Mouse (Mus musculus): ENCODE measurements around the gene Fkbp9. TPM values are rescaled to one million over a fixed set of nuclear protein-coding genes. Genes with fewer than 3 reads are reported as not detected.

The Fkbp9 gene
- total RNA-seq, 2 experiments from 2014 or later = 0.68 to 2.9 TPM

GRCm38 (mm10) chr6:56923726-56924707 is 92.2 kb downstream of the Fkbp9 start, which contains the start of the genes Nt5c3 and Vmn1r4:
TSS of gene Nt5c3 (minus strand) at chr6:56923932.
TSS of gene Vmn1r4 (plus strand) at chr6:56924015.
- peak; percentile 84 for ATAC-seq (replicated peaks; ENCODE audit: low FRiP score, poor library complexity, severe bottlenecking)

Other genes starting within 250 kb of the Fkbp9 start
- 22.2 and 47.6 TPM in 2 replicates for gene Lsm5, start 127.3 kb upstream of the Fkbp9 start, total RNA-seq (2015; ENCODE audit: low replicate concordance)
- 21.9 and 98.5 TPM in 2 replicates for gene Lsm5, start 127.3 kb upstream of the Fkbp9 start, total RNA-seq (2017; ENCODE audit: low replicate concordance)
- 8.8 and 10.5 TPM in 2 replicates for gene Avl9, start 117.2 kb upstream of the Fkbp9 start, total RNA-seq (2015; ENCODE audit: low replicate concordance)
- 9.8 and 16.7 TPM in 2 replicates for gene Avl9, start 117.2 kb upstream of the Fkbp9 start, total RNA-seq (2017; ENCODE audit: low replicate concordance)
- gene Kbtbd2, start 34.2 kb upstream of the Fkbp9 start, total RNA-seq (2015; ENCODE audit: low replicate concordance) = 42.5 and 44.9 TPM in 2 replicates
- gene Kbtbd2, start 34.2 kb upstream of the Fkbp9 start, total RNA-seq (2017; ENCODE audit: low replicate concordance) = 45.8 and 67.0 TPM in 2 replicates
- gene Nt5c3, start 91.9 kb downstream of the Fkbp9 start, total RNA-seq (2015; ENCODE audit: low replicate concordance) = 371 and 463 TPM in 2 replicates
- 280 and 388 TPM in 2 replicates for gene Nt5c3, start 91.9 kb downstream of the Fkbp9 start, total RNA-seq (2017; ENCODE audit: low replicate concordance)
- gene Vmn1r4, start 92.0 kb downstream of the Fkbp9 start, total RNA-seq (2015; ENCODE audit: low replicate concordance) = 2.2 TPM in 1 of 2 replicates, not detected in the other
- gene Vmn1r4, start 92.0 kb downstream of the Fkbp9 start, total RNA-seq (2017; ENCODE audit: low replicate concordance) = 0.30 TPM in 1 of 2 replicates, not detected in the other
- gene Vmn1r5, start 138.2 kb downstream of the Fkbp9 start, total RNA-seq (2015; ENCODE audit: low replicate concordance) = not detected in 2 replicates
- not detected in 2 replicates for gene Vmn1r5, start 138.2 kb downstream of the Fkbp9 start, total RNA-seq (2017; ENCODE audit: low replicate concordance)
- gene Vmn1r6, start 165.2 kb downstream of the Fkbp9 start, total RNA-seq (2015; ENCODE audit: low replicate concordance) = not detected in 2 replicates
- gene Vmn1r6, start 165.2 kb downstream of the Fkbp9 start, total RNA-seq (2017; ENCODE audit: low replicate concordance) = not detected in 2 replicates
- not detected in 2 replicates for gene Vmn1r7, start 193.3 kb downstream of the Fkbp9 start, total RNA-seq (2015; ENCODE audit: low replicate concordance)
- gene Vmn1r7, start 193.3 kb downstream of the Fkbp9 start, total RNA-seq (2017; ENCODE audit: low replicate concordance) = not detected in 2 replicates
- gene Vmn1r8, start 200.2 kb downstream of the Fkbp9 start, total RNA-seq (2015; ENCODE audit: low replicate concordance) = not detected in 2 replicates
- gene Vmn1r8, start 200.2 kb downstream of the Fkbp9 start, total RNA-seq (2017; ENCODE audit: low replicate concordance) = 0.39 TPM in 1 of 2 replicates, not detected in the other
- not detected in 2 replicates for gene Vmn1r9, start 234.7 kb downstream of the Fkbp9 start, total RNA-seq (2015; ENCODE audit: low replicate concordance)
- gene Vmn1r9, start 234.7 kb downstream of the Fkbp9 start, total RNA-seq (2017; ENCODE audit: low replicate concordance) = not detected in 2 replicates